Mouse (Mus musculus): ENCODE measurements around the gene Pbsn.
"Not testable (repeated sequence)": the region's sequence is repeated elsewhere in the genome, so short reads cannot be mapped to it uniquely, and the experiment has no call there.

Gene Pbsn

GRCm38 (mm10) chrX:77853523-77853922, at the start of gene Pbsn:
Gene Pbsn (minus strand): TSS chrX:77853623.
- DNase-seq (ENCODE audit: low read depth, low spot score), result no peak

DNA sequence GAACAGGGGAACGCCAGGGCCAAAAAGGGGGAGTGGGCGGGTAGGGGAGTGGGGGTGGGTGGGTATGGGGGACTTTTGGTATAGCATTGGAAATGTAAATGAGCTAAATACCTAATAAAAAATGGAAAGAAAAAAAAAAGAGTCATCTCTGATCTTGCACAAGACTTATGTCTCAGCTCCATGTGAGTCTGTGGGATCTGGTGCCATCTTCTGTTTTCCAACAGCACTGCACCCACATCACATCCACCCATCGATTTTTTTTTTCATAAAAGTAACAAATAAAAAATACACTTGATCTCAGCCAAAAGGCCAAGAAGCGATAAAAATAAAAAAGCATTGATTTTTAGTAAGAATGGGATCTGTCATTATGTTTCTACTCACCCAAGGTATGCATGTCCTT, 26.6 kb upstream of the Pbsn start:
- not testable (repeated sequence) for DNase-seq (ENCODE audit: low read depth, low spot score)

DNA sequence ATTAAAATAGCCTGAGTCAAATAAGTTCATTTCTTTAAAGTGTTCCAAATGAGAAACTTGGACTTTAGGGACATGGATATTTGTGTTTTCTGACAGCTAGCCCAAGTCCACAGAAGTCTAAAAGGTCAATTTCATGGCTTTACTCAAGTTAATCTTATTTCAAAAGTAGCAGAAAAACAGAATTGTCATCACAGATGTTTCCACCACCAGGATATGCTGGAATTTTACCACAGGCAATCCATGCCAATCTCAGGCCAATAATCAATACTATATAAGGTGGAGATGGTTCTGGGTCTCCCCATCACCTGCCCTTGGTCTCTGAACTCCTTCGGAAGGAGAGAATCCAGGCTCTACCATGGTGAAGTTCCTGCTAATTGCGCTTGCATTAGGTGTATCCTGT, 11.0 kb upstream of the Pbsn start, which contains the start of gene Gm14744:
Gene Gm14744 (plus strand): TSS at position 301 of the 400 bp plus-strand sequence.
- DNase-seq (ENCODE audit: low read depth, low spot score), result not testable (repeated sequence)

- DNase-seq (ENCODE audit: low read depth, low spot score), result no peak
Measured at GRCm38 (mm10) chrX:77812031-77812430, 41.4 kb downstream of the Pbsn start.

DNA sequence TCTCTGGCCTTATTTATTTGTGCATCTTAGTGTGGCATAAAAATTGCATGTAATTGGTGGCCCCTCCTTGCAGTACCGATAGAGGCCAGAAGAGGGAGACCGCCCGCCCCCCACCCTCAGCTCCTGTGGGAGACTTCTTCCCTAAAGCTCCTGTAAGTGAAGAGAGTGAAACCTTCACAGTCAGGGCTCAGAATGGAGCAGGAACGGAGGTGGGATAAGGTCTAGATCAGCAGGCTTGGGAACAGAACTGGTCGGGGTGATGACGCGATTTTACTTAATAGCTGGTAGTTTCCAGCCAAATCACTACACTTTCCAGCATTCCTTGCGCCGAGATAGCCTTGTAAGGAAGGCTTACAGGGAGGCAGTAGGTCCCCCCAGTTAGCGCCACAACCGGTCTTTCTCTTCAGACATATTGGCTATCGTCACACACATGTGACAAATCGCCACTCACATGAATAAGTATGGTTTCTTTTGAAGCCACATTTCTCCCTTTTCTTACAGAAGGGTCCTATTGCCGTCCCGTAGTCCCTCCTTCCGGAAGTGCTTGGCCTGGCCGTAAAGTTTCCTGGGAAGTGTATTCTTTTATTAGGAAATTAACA, 42.7 kb downstream of the Pbsn start:
- peak; percentile 18 for DNase-seq (ENCODE audit: low read depth, low spot score)

- DNase-seq (ENCODE audit: low read depth, low spot score), result no peak
Measured at GRCm38 (mm10) chrX:77808602-77809001, 44.8 kb downstream of the Pbsn start.

DNA sequence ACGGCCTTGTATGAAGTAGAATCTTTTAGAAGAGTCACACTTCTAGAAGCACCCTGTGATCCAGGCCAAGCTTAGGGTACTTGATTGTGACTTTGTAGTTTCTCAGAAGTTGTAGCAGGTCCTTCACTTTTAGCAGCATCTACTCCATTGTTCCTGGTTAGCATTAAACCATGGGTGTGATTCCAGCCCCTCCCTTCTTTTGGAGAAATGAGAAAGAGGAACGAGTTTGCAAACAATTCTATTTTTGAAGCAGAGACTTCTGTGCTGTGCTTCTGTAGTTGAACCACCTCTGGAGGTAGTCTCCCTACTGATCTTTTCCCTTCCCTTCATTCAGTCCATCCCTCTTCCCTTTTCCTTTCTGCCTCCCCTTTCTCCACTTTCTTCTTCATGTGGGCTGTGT, 51.1 kb downstream of the Pbsn start:
- DNase-seq (ENCODE audit: low read depth, low spot score), result no peak

- DNase-seq (ENCODE audit: low read depth, low spot score), result no peak
Measured at GRCm38 (mm10) chrX:77801543-77801942, 51.9 kb downstream of the Pbsn start.

GRCm38 (mm10) chrX:77799554-77799953, 53.9 kb downstream of the Pbsn start:
- DNase-seq (ENCODE audit: low read depth, low spot score), result no peak

DNA sequence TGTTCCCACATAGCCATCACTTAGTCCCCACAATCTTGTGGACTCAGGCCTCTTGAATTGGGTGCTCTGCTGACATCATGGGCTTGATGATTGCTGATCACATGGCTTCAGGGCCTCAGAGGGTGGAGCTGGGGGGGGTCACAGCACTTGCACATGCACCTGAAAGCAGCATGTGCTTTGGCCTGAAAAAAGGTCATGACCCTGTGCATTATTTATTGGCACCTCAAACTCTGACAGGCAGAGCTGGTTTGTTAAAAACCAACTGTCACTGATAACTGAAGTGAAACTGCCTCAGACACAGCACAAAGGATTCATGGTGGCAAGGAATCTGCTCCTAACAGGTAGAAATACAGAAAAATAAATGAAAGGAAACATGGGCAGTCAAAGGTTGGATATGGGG, 55.6 kb downstream of the Pbsn start:
- no peak for DNase-seq (ENCODE audit: low read depth, low spot score)

DNA sequence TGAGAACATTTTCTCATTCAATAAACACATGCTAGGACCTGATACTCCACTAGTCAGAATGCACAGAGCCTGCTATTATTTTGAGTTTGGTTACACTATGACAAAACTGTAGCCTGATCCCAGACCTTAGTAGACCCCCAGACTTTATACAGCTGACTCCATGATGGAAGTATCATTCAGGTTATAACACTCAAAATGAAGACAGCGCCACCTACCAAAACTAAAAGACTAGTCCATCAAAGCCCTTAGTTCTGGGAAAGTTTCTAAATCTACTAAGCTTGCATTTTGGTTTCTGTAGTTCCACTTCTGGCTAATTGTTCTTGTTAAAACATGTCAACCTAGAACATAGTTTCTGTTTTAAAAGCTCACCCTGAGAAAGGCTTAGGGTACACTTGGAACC, 56.5 kb downstream of the Pbsn start:
- DNase-seq (ENCODE audit: low read depth, low spot score), result no peak

DNA sequence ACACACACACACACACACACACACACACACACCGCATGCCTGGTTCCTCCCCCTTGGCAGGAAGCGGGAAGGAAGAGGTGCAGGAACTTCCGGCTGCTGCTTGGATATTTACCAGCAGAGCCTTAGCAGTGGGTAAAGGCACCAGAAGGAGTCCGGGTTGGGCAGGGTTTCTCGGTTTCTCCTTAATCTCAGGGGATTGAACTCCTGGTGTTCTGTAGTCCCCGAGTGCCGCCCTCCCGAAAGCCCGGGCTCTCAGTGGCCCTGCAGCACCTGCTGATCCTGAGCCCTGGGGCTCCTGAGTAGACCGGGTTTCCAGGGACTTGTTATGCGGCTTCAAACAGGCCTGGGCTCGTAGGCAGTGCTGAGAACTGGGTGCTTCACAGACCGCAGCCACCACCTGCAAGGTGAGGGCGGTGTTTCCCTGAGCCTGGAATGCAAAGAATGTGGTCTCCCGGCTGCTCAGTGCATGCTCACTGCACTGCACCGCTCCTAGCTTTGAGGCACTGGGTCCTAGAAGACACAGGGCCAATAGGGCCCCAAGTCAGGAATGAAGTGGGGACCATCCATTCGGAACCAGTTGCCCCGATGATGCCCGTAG, 57.1 kb downstream of the Pbsn start, which contains the start of gene Prkx:
Gene Prkx (minus strand): TSS at position 41 of the 598 bp plus-strand sequence.
- peak; percentile 31 for DNase-seq (ENCODE audit: low read depth, low spot score)

DNA sequence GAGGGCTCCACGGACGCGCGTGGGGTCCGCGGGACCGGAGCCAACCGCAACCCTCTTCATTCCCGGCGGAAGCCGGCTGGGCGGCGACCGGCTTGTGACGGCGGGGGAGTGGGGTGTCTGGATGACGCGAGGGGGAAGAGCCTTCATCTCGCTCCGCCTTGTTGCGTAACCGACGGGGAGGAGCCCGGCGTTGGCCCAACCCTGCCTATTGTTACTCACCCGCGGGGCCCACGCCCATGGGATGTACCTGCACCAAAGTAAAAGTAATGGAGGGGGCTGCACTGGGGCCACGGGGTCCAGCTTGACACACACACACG, 57.6 kb downstream of the Pbsn start:
- peak; percentile 70 for DNase-seq (ENCODE audit: low read depth, low spot score)

DNA sequence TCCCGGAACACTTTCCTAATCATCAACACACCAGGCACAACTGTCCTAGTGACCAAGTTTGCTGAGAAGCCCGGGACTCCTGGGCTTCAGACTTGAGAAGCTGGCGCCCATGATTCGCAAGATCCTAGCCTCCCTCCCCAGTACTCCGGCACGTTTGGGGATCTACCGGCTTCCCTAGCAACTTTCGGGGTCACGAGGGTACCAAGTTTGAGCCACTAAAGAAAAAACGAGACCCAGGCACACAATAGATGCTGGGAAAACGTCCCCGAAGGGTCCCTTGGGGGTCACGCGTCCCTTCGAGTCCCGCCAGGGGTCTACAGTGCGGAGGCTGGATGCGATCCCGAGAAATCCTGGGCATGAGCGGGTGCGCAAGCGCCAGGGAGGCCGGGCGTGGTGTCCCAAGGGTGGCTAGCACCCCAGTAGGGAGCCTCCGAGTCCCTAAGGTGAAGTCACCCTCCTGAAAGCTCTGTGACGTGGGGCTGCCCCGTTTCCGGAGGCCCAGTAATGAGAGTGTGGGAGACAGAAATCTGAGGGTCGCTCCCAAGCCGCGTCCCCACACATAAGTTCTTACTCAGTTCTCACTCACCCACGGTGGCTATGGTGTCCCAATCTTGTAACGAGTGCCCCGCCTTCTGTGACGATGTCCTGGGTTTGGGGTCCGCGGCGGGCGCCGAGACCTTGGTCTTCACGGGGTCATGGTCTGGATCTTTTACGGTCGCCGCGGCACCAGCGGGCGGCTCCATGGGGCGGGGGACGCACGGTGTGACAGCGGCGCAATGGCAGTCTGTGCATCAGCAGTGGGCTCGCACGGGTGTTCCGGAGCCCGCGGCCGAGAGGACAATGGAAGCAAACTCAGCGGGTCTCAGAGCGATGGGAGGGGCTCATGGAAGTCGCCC, 58.2 kb downstream of the Pbsn start:
- no peak for DNase-seq (ENCODE audit: low read depth, low spot score)

DNA sequence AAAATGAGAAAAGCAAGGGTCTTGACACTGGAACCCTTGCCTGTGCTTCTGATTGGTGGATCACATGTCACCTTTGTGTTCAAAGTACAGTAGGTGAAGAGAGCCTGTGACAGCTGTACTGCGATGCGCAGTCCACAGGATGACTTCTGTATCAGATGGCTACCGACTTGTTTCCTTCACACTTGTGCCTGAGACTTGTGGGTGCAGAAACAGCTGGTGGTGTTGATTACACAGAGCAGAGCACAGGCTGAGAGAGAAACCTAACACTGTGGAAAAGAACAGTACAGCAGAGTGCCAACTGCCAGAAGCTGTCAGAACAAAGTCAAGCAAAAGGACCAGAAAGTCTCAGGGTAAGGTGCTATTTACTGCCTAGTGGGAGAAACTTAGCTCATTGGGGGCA, 64.7 kb downstream of the Pbsn start:
- DNase-seq (ENCODE audit: low read depth, low spot score), result no peak

All from WW6 (cell line).